Mouse (Mus musculus) forelimb bud, embryonic 11.5 days (tissue): ENCODE data around the gene Cdkl5.

Source experiments
- DNase-seq: peaks from one replicate; pipeline ENCODE4 v3.0.0-alpha.2; 2012; ENCODE audit warnings: low read depth, low spot score

Gene Cdkl5

DNA sequence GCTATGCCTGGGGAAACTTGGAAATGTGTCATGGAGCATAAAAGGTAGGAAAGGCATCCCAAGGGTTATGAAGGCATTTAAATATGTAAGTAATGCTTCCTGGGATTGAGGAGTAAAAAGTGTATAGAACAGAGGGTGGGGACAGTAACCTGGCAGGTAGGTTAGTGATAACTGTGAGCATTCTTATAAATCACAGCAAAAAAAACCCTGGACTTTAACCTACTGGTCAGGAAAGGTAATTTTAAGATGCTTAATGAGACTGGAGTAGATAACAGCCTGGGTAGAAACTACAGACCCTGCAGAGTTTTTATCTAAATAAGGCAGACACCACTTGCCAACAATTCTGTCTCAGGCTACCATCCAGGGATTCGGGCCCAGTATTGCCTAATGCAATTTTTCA lies 245.9 kb downstream of the Cdkl5 start:
- DNase-seq: no peak

DNA sequence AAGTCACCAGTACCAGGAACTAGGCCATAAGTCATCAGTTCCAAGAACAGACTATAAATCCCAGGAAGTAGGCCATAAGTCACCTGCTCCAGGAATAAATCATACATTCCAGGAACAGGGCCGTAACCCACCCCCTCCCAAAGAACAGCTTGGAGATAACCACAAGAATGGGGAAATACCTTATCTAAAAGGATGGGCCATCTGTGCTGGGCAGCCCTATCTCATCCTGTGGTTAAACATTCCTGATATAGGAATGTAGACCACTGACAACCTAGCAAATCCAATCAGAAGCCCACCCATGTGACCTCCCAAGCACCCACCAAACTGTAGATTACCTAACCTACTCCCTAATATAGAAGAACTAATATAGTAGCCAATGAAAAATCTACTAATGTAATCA lies 249.1 kb downstream of the Cdkl5 start:
- DNase-seq: no peak

DNA sequence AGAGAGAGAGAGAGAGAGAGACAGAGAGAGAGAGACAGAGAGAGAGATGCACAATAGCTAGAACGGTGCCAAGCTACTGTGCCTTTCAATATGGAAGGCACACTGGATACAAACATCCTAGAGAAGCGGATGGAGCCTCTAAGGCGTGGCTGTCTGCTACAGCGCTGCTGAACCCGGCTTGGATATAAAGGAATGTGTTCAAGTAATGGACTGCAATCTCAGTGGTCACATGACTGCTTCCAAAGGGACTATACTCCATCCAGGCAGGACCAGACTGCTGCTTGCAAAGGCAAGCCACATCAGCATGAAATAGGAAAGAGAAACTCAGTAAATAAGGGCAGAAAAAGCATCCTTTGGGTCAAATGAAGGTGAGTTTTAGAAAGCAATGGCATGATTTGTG lies 258.9 kb downstream of the Cdkl5 start, which contains the start of gene Ppef1:
Ppef1 (minus strand) TSS at position 116 of the 400 bp plus-strand sequence.
- DNase-seq: no peak
